Mouse (Mus musculus) limb, embryonic 11.5 days (tissue): Measurements from ENCODE around the gene Hapln2. TPM values are rescaled to one million over a fixed set of nuclear protein-coding genes. Genes with fewer than 3 reads are reported as not detected.
A peak's percentile ranks its signal among the peaks of the same experiment; 100 is the strongest.

Source experiments
- ATAC-seq: fragments of 200-750 bp; cut with Nextera tagmentation; 2 replicates; pipeline ENCODE4 v1.8.0; 2017; ENCODE audit warnings: low read depth; ENCODE audit not compliant: insufficient number of reproducible peaks, low FRiP score, low TSS enrichment
- DNase-seq: peaks from one replicate; pipeline ENCODE4 v3.0.0-alpha.2; 2015; ENCODE audit warnings: low spot score
- H3K27ac ChIP-seq: fragments of 300-500 bp; sonication (generic); replicated peaks from 2 replicates; pipeline ENCODE4 v1.5.1; 2014; ENCODE audit warnings: low read depth, mild to moderate bottlenecking, low read length
- H3K27me3 ChIP-seq: fragments of 300-500 bp; sonication (generic); 2 replicates; pipeline ENCODE4 v1.6.1; 2014; ENCODE audit warnings: mild to moderate bottlenecking, low read length, mixed read lengths; ENCODE audit not compliant: control insufficient read depth, insufficient read depth
- H3K36me3 ChIP-seq: fragments of 300-500 bp; sonication (generic); 2 replicates; pipeline ENCODE4 v1.6.1; 2014; ENCODE audit warnings: mild to moderate bottlenecking, low read length, moderate library complexity, mixed read lengths; ENCODE audit not compliant: control insufficient read depth, insufficient read depth
- H3K4me1 ChIP-seq: fragments of 300-500 bp; sonication (generic); 2 replicates; pipeline ENCODE4 v1.6.1; 2014; ENCODE audit warnings: low read length, mixed read lengths; ENCODE audit not compliant: control insufficient read depth, insufficient read depth
- H3K4me2 ChIP-seq: fragments of 300-500 bp; sonication (generic); 2 replicates; pipeline ENCODE4 v1.6.1; 2014; ENCODE audit warnings: low read depth, mild to moderate bottlenecking, moderate library complexity; ENCODE audit not compliant: severe bottlenecking
- H3K4me3 ChIP-seq: fragments of 300-500 bp; sonication (generic); 2 replicates; pipeline ENCODE4 v1.5.1; 2014; ENCODE audit warnings: low read depth, low read length
- H3K9ac ChIP-seq: fragments of 300-500 bp; sonication (generic); 2 replicates; pipeline ENCODE4 v1.6.1; 2014; ENCODE audit warnings: mild to moderate bottlenecking, low read length
- H3K9me3 ChIP-seq: fragments of 300-500 bp; sonication (generic); 2 replicates; pipeline ENCODE4 v1.6.1; 2016; ENCODE audit warnings: low read length; ENCODE audit not compliant: control insufficient read depth
- WGBS: fragments of 180-500 bp; shearing (Covaris S2); extraction: QIAGEN DNeasy Blood & Tissue Kit; methylation state at CpG from one replicate; pipeline ENCODE4 v1.1.7; 2014; 5-methylcytosine and 5-hydroxymethylcytosine counted together
- polyA plus RNA-seq: library from polyadenylated mRNA; unstranded; fragments of >200 nt; fragmentation: Nextera tagmentation; extraction: Ambion mirVana; gene quantifications from 2 replicates; pipeline ENCODE4 v1.2.1, GENCODE M21; 2014

The Hapln2 gene
- polyA plus RNA-seq, 1 experiment from 2014 or later = 0.44 TPM

GRCm38 (mm10) chr3:88049532-88049931 lies 22.1 kb upstream of the Hapln2 start:
- Histone ChIP-seq H3K36me3 (peaks cover 13% of the 10 kb centered on the region; the same call in 1 of the 2 replicates), H3K4me1 (no peaks in the 10 kb centered on the region), H3K4me3 (no peak overlapping the region), H3K27ac (no peak overlapping the region), H3K27me3 (no peaks in the 10 kb centered on the region), H3K9ac (no peak overlapping the region), H3K4me2 (no peak overlapping the region), H3K9me3 (no peaks in the 10 kb centered on the region)
- whole genome bisulfite sequencing = 89% methylated on average over 3 of the region's 3 CpGs
- DNase-seq (no peak), ATAC-seq (no peak)

GRCm38 (mm10) chr3:88042661-88043421 lies 15.5 kb upstream of the Hapln2 start, which contains the start of gene Gpatch4:
Gene Gpatch4 (plus strand): TSS chr3:88043108.
- H3K27ac ChIP-seq = no peak within 1 kb of the TSS
- 10% methylated on average over 36 of the region's 36 CpGs for WGBS
- no peaks in the 10 kb centered on the region for H3K9me3 ChIP-seq
- ATAC-seq (peak; percentile 60), DNase-seq (peak; percentile 85)
- peak within 1 kb of the TSS; percentile 28 for H3K9ac ChIP-seq
- peak within 1 kb of the TSS; percentile 55 for H3K4me3 ChIP-seq
- H3K4me2 ChIP-seq = peak within 1 kb of the TSS; percentile 47
- H3K27me3 ChIP-seq = no peaks in the 10 kb centered on the region
- H3K36me3 ChIP-seq = no peaks in the 10 kb centered on the region
- no peaks in the 10 kb centered on the region for H3K4me1 ChIP-seq

GRCm38 (mm10) chr3:88035561-88036293 lies 8.3 kb upstream of the Hapln2 start:
- no peak overlapping the region for H3K4me3 ChIP-seq
- H3K27me3 ChIP-seq = peaks cover 9% of the 10 kb centered on the region
- H3K36me3 ChIP-seq = no peaks in the 10 kb centered on the region
- H3K4me2 ChIP-seq = no peak overlapping the region
- DNase-seq = no peak
- H3K9me3 ChIP-seq = no peaks in the 10 kb centered on the region
- H3K27ac ChIP-seq = no peak overlapping the region
- no peak overlapping the region for H3K9ac ChIP-seq
- no peaks in the 10 kb centered on the region for H3K4me1 ChIP-seq
- 58% methylated on average over 1 of the region's 1 CpGs for WGBS
- ATAC-seq = no peak

GRCm38 (mm10) chr3:88033506-88033905 lies 6.1 kb upstream of the Hapln2 start:
- H3K9ac ChIP-seq = no peak overlapping the region
- WGBS = 61% methylated on average over 5 of the region's 5 CpGs
- H3K27me3 ChIP-seq = peaks cover 20% of the 10 kb centered on the region
- H3K36me3 ChIP-seq = no peaks in the 10 kb centered on the region
- H3K9me3 ChIP-seq = no peaks in the 10 kb centered on the region
- no peak overlapping the region for H3K4me3 ChIP-seq
- DNase-seq (no peak), ATAC-seq (no peak)
- no peak overlapping the region for H3K27ac ChIP-seq
- no peaks in the 10 kb centered on the region for H3K4me1 ChIP-seq
- H3K4me2 ChIP-seq = no peak overlapping the region

GRCm38 (mm10) chr3:88030608-88031395 lies 3.4 kb upstream of the Hapln2 start:
- Histone ChIP-seq H3K27ac (no peak overlapping the region), H3K4me2 (no peak overlapping the region), H3K9me3 (peaks cover 4% of the 10 kb centered on the region; the same call in 1 of the 2 replicates), H3K27me3 (peaks cover 25% of the 10 kb centered on the region), H3K4me3 (no peak overlapping the region), H3K9ac (no peak overlapping the region), H3K36me3 (no peaks in the 10 kb centered on the region), H3K4me1 (no peaks in the 10 kb centered on the region)
- WGBS = 19% methylated on average over 19 of the region's 19 CpGs
- DNase-seq = no peak
- ATAC-seq = no peak

GRCm38 (mm10) chr3:88026823-88027222 lies 560 bp downstream of the Hapln2 start:
- Histone ChIP-seq H3K36me3 (no peaks in the 10 kb centered on the region), H3K4me2 (no peak overlapping the region), H3K27ac (no peak overlapping the region), H3K4me3 (no peak overlapping the region), H3K4me1 (peaks cover 11% of the 10 kb centered on the region), H3K9me3 (peaks cover 4% of the 10 kb centered on the region; the same call in 1 of the 2 replicates), H3K9ac (no peak overlapping the region), H3K27me3 (peaks cover 61% of the 10 kb centered on the region)
- ATAC-seq = no peak
- DNase-seq = no peak
- 60% methylated on average over 7 of the region's 7 CpGs for WGBS

GRCm38 (mm10) chr3:88023192-88024074 lies 4.0 kb downstream of the Hapln2 start:
- peaks cover 4% of the 10 kb centered on the region; the same call in 1 of the 2 replicates for H3K9me3 ChIP-seq
- no peak overlapping the region for H3K27ac ChIP-seq
- peaks cover 62% of the 10 kb centered on the region for H3K27me3 ChIP-seq
- no peak for DNase-seq
- H3K4me3 ChIP-seq = peak overlapping the region; percentile 44
- H3K4me2 ChIP-seq = peak overlapping the region; percentile 88
- H3K9ac ChIP-seq = peak overlapping the region; percentile 30; the same call in 1 of the 2 replicates
- WGBS = under 1% methylated on average over 81 of the region's 81 CpGs
- ATAC-seq = peak; percentile 63
- H3K4me1 ChIP-seq = peaks cover 11% of the 10 kb centered on the region
- H3K36me3 ChIP-seq = no peaks in the 10 kb centered on the region
